Mouse (Mus musculus) cerebellum, adult 9-10 months (tissue): ENCODE data around the gene Nrxn2.

ENCODE experiments used
- DNase-seq: peaks from one replicate; pipeline ENCODE4 v3.0.0; 2022

The Nrxn2 gene

GRCm38 (mm10) chr19:6544712-6545111 is 126.2 kb downstream of the Nrxn2 start:
- DNase-seq = no peak

GRCm38 (mm10) chr19:6545481-6545880 is 127.0 kb downstream of the Nrxn2 start:
- peak; percentile 58 for DNase-seq

GRCm38 (mm10) chr19:6546096-6546495 is 127.6 kb downstream of the Nrxn2 start:
- DNase-seq = peak; percentile 96

GRCm38 (mm10) chr19:6547801-6548200 is 129.3 kb downstream of the Nrxn2 start:
- DNase-seq = peak; percentile 51

GRCm38 (mm10) chr19:6548431-6549410 is 130.2 kb downstream of the Nrxn2 start:
- DNase-seq = peak; percentile 72

- peak; percentile 94 for DNase-seq
These were observed 131.0 kb downstream of the Nrxn2 start for GRCm38 (mm10) chr19:6549566-6549965.

- no peak for DNase-seq
These were observed 132.7 kb downstream of the Nrxn2 start for GRCm38 (mm10) chr19:6551215-6551614.

- peak; percentile 83 for DNase-seq
These were observed 133.9 kb downstream of the Nrxn2 start for GRCm38 (mm10) chr19:6552302-6553028.

- DNase-seq = no peak
These were observed 134.6 kb downstream of the Nrxn2 start for GRCm38 (mm10) chr19:6553174-6553573.

GRCm38 (mm10) chr19:6553819-6554582 is 135.5 kb downstream of the Nrxn2 start:
- no peak for DNase-seq

- DNase-seq = no peak
These were observed 141.0 kb downstream of the Nrxn2 start for GRCm38 (mm10) chr19:6559576-6559975.

GRCm38 (mm10) chr19:6560246-6560815 is 141.8 kb downstream of the Nrxn2 start:
- DNase-seq = no peak

- no peak for DNase-seq
These were observed 146.6 kb downstream of the Nrxn2 start for GRCm38 (mm10) chr19:6565136-6565535.

GRCm38 (mm10) chr19:6566450-6566849 is 147.9 kb downstream of the Nrxn2 start:
- no peak for DNase-seq

GRCm38 (mm10) chr19:6569021-6569420 is 150.5 kb downstream of the Nrxn2 start:
- no peak for DNase-seq

- DNase-seq = no peak
These were observed 151.0 kb downstream of the Nrxn2 start for GRCm38 (mm10) chr19:6569561-6569960.

- peak; percentile 71 for DNase-seq
These were observed 152.9 kb downstream of the Nrxn2 start for GRCm38 (mm10) chr19:6571476-6571875.

GRCm38 (mm10) chr19:6572001-6572400 is 153.5 kb downstream of the Nrxn2 start:
- peak; percentile 94 for DNase-seq
